Comparison of ENCODE assay signal across 7 mouse cellular contexts in genomic region chr14:55591331-55591891, GRCm38 (mm10). TPM values are rescaled to one million over a fixed set of nuclear protein-coding genes. Genes with fewer than 3 reads are reported as not detected.
DNase-seq lines count a peak whose midpoint lies in the region; ATAC-seq and TF ChIP-seq lines count a peak whose summit lies in the region.

TSS of gene Rnf31 (plus strand) at chr14:55591708.

- H3K27me3 ChIP-seq in embryonic facial prominence, embryonic 10.5 days (replicated peaks; ENCODE audit: low read depth, poor library complexity, severe bottlenecking): no peaks in the 10 kb centered on the region
- H3K27me3 ChIP-seq in intestine, postnatal 0 days (replicated peaks; ENCODE audit: control insufficient read depth, insufficient read depth, low read length): no peaks in the 10 kb centered on the region
- H3K27me3 ChIP-seq in midbrain, embryonic 12.5 days: no peaks in the 10 kb centered on the region

- peak; percentile 97 for DNase-seq in adrenal gland, postnatal 14 days
- peak; percentile 94 for DNase-seq in embryonic facial prominence, embryonic 10.5 days (ENCODE audit: low spot score)
- DNase-seq in gonadal fat pad, adult 2 months (ENCODE audit: low read depth): peak; percentile 57
- DNase-seq in left cerebral cortex, postnatal 4 days: peak; percentile 92
- peak; percentile 82 to 89 for DNase-seq in spleen, adult 18-20 months

- no peak for TF ChIP-seq CTCF in intestine, postnatal 0 days (IDR thresholded peaks at IDR 0.05; ENCODE audit: low read depth)

- intact Hi-C loops in left cerebral cortex, postnatal 4 days (cut with DNase I): no loop called here

- no peaks in the 10 kb centered on the region for H3K9me3 ChIP-seq in embryonic facial prominence, embryonic 10.5 days
- H3K9me3 ChIP-seq in intestine, postnatal 0 days (ENCODE audit: control insufficient read depth): no peaks in the 10 kb centered on the region
- H3K9me3 ChIP-seq in midbrain, embryonic 12.5 days: no peaks in the 10 kb centered on the region

- peak within 1 kb of the TSS; percentile 92 for H3K27ac ChIP-seq in embryonic facial prominence, embryonic 10.5 days (replicated peaks)
- peak within 1 kb of the TSS; percentile 90 for H3K27ac ChIP-seq in intestine, postnatal 0 days (ENCODE audit: low read depth, low read length)
- H3K27ac ChIP-seq in midbrain, embryonic 12.5 days (replicated peaks): peak within 1 kb of the TSS; percentile 92

- ATAC-seq in intestine, postnatal 0 days: peak; percentile 90
- ATAC-seq in midbrain, embryonic 12.5 days (ENCODE audit: low FRiP score, low read depth): peak; percentile 86

- H3K9ac ChIP-seq in intestine, postnatal 0 days (ENCODE audit: low read depth, low read length): peak within 1 kb of the TSS; percentile 86
- H3K9ac ChIP-seq in midbrain, embryonic 12.5 days (replicated peaks): peak within 1 kb of the TSS; percentile 90

- peaks cover 28% of the 10 kb centered on the region for H3K4me1 ChIP-seq in embryonic facial prominence, embryonic 10.5 days
- peaks cover 6% of the 10 kb centered on the region; the same call in 1 of the 2 replicates for H3K4me1 ChIP-seq in intestine, postnatal 0 days (replicated peaks; ENCODE audit: control insufficient read depth, insufficient read depth, low read length)
- H3K4me1 ChIP-seq in midbrain, embryonic 12.5 days: peaks cover 28% of the 10 kb centered on the region

- peak within 1 kb of the TSS; percentile 70 for H3K4me3 ChIP-seq in embryonic facial prominence, embryonic 10.5 days
- H3K4me3 ChIP-seq in intestine, postnatal 0 days (ENCODE audit: low read depth, low read length): peak within 1 kb of the TSS; percentile 94
- H3K4me3 ChIP-seq in midbrain, embryonic 12.5 days: peak within 1 kb of the TSS; percentile 87

- peaks cover 60% of the 10 kb centered on the region for H3K36me3 ChIP-seq in embryonic facial prominence, embryonic 10.5 days (replicated peaks)
- H3K36me3 ChIP-seq in intestine, postnatal 0 days (ENCODE audit: control insufficient read depth, insufficient read depth): peaks cover 45% of the 10 kb centered on the region
- peaks cover 30% of the 10 kb centered on the region for H3K36me3 ChIP-seq in midbrain, embryonic 12.5 days

- under 1% methylated on average over 33 of the region's 33 CpGs for WGBS in embryonic facial prominence, embryonic 10.5 days
- under 1% methylated on average over 33 of the region's 33 CpGs for WGBS in intestine, postnatal 0 days
- 0% methylated on average over 33 of the region's 33 CpGs for WGBS in midbrain, embryonic 12.5 days

- H3K4me2 ChIP-seq in intestine, postnatal 0 days (replicated peaks; ENCODE audit: low read depth): peak within 1 kb of the TSS; percentile 90
- H3K4me2 ChIP-seq in midbrain, embryonic 12.5 days (replicated peaks): peak within 1 kb of the TSS; percentile 79

RNA-seq across cellular contexts. Expression of gene Rnf31, which starts in this region (rescaled TPM):
- 24.8 and 37.7 TPM in 2 replicates for total RNA-seq in adrenal gland, postnatal 14 days (2021)
- polyA plus RNA-seq in embryonic facial prominence, embryonic 10.5 days (2016; fragmentation: Nextera tagmentation; extraction: Ambion mirVana): 18.6 and 21.4 TPM in 2 replicates
- polyA plus RNA-seq in gonadal fat pad, adult 2 months (2012; rRNA removed): 29.9 and 31.3 TPM in 2 replicates
- 18.2 and 24.0 TPM in 2 replicates for polyA plus RNA-seq in intestine, postnatal 0 days (2015; fragmentation: Nextera tagmentation; extraction: Ambion mirVana)
- total RNA-seq in left cerebral cortex, postnatal 4 days (2021): 10 to 100 TPM; 33.3 to 47.7 TPM
- 20.0 and 20.5 TPM in 2 replicates for polyA plus RNA-seq in midbrain, embryonic 12.5 days (2016; fragmentation: Nextera tagmentation; extraction: Ambion mirVana)

Comparison
In these comparisons a context has a peak if more than half of its experiments do, and no peak if none do; other contexts are left out.
1. Peak in every context shown above with its lines: DNase-seq, ATAC-seq, H3K4me3 ChIP-seq and H3K27ac ChIP-seq.